Mouse (Mus musculus) gastrocnemius, postnatal 10 days (tissue): ENCODE data around the gene Stk24. TPM values are rescaled to one million over a fixed set of nuclear protein-coding genes. Genes with fewer than 3 reads are reported as not detected.
A peak's percentile ranks its signal among the peaks of the same experiment; 100 is the strongest.

ENCODE experiments used
- DNase-seq: peaks from one replicate; pipeline ENCODE4 v3.0.0; 2021; ENCODE audit warnings: mixed read lengths
- total RNA-seq, 2 experiments: library from RNA; stranded (reverse); gene quantifications; 2 replicates each; pipeline ENCODE4 v1.2.3; 2021

The Stk24 gene
- total RNA-seq, 2 experiments from 2014 or later = 37.6 to 39.7 TPM

DNA sequence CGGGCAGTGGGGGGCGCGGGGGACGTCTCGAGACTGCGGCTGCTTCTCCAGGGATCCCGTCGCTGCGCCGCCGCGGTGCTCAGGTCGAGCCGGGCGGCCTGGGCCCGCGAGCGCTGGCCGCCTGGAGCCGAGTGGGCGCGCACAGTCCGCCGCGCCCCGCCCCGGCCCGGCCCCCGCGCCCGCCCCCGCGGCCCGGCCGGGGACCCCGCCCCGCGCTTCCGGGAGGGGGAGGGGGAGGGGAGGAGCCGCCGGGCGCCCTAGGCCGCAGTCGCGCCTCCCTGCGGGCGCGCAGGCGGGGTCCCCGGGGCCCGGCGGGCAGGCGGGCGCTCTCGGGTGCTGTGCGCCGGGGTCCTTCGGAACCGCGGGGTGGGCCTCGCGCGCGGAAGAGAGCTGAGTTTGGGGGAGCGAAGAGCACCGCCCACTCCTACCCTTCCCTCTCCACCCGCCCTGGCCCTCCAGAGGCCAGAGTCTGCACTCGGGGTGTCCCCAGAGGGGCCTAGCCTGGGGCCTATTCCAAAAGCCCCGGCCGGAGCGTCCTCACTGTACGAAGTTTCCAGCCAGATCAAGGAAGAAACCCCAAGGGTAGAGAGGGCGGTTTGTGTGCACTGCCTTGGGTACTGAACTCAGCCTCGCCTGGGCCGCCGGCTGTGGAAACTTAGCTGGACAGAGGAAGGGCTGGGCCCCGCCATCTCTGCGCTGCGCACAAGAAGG lies 540 bp downstream of the Stk24 start:
- DNase-seq = peak; percentile 87

DNA sequence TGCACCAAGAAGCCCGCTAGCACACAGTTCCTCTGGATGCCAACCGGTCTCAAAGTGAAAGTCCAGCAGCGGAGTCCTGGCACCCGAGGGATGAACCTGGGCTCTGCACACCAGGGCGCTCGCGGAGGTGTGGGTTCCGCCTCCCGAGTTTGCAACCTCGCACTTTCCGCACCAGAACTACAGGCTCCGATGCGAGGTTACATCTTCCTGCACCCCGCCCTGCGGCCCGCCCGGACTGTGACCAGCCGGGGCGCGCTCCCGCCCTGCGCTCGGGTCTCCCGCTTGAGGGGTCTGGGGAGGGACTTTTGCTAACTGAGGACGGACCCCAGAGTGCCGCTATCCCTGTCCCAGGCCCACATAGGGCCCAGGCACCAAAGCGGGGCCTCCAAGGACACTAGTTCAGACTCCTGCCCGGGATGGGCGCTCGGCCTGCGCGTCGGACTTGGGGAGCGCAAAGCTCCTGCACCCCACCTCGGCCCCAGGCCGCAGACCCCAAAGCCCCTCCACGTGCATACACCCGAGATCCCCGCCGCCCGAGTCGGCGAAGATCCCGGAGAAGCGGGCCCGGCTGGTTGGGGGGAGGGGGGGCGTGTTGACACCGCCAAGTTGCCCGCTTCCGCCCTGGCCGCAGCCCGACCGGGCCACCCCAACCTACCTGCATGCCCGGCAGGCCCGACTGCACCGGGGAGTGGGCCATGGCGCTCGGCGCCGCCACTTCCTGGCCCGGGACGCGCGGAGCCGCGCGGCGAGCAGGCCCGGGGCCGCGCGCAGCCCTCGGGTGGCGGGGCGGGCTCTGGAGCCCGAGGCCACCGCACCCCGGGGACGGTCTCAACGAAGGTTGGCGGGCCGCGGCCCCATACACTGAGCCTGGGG lies 1.3 kb downstream of the Stk24 start:
- DNase-seq = peak; percentile 68

DNA sequence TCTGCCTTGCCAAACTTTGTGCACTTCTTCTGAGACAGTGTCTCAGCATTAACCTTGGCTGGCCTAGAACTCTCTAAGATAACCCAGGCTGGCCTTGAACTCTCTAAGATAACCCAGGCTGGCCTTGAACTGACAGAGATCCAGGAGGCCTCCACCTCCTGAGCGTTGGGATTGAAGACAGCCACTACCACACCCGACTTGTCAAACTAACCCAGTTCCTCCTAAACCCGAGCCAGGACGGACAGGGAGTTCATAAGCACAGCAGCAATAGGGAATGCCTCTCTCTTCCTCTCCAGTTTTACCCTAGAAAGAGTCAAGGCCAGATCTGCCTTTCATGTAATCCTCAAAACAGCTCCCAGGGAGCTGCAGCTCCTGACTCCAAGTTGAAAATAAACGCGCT lies 3.2 kb downstream of the Stk24 start:
- no peak for DNase-seq

DNA sequence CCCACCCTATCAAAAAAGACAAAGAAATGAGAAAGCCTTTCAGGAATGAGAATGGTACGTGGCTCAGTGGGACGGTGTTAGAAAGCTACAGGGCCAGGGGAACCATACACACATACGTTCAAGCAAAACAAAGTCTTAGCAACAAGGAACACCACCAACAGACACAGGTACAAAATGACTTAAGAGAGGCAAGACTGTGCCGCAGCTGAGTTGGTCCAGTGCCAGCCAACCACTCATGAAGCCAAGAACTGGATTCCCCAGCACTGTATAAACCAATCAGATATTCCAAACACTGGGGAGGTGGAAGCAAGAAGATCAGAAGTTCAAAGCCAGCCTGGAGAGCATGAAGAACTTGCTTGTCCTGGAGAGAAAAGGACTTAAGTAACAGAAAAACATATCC lies 5.9 kb downstream of the Stk24 start:
- DNase-seq = no peak

DNA sequence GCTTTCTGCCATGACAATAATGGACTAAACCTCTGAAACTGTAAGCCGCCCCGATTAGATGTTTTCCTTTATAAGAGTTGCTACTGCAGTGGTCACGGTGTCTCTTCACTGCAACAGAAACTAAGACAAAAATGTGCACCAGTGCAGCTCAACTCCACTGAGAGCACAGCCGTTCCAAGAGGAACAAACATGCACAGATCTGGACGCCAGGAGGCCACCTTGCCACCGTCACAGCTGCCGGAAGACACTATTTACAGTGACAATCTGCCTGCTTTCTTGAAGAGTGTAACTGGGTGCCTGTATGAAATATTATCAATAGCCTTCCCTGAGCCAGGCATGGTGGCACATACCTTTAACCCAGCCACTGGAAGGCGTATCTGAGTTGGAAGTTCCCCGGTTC lies 6.8 kb downstream of the Stk24 start:
- no peak for DNase-seq

GRCm38 (mm10) chr14:121371911-121372820 lies 7.6 kb downstream of the Stk24 start:
- DNase-seq = no peak

GRCm38 (mm10) chr14:121369385-121369784 lies 10.4 kb downstream of the Stk24 start:
- no peak for DNase-seq

DNA sequence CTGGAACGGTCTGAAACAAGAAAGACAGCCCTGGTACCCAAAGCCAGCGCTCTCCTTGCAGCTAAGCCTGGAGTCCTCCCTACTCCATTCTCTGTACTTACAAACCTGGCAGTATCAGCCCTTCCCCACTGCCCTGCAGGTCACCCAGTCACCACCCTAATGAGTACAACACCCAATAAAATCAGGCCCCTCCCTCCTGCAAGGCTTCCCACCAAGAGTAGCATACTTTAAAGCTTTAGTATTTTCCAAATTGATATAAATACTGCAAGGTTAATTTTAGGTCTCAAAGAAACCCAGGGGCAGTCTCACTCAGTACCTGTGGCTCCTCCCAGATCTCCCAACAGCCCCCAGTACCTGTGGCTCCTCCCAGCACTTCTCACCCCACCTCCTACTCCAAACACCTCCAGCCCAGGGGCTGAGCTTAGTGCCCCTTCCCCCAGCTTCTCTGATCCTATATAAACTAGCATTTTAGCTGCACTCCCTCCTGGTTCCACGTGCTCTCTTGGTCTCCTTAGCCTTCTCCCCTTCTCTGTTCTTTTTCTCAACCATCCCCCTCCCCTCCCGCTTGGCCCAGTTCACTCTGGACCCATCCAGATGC lies 11.6 kb downstream of the Stk24 start:
- DNase-seq = no peak

- no peak for DNase-seq
Measured at GRCm38 (mm10) chr14:121365991-121366728, 13.7 kb downstream of the Stk24 start.

DNA sequence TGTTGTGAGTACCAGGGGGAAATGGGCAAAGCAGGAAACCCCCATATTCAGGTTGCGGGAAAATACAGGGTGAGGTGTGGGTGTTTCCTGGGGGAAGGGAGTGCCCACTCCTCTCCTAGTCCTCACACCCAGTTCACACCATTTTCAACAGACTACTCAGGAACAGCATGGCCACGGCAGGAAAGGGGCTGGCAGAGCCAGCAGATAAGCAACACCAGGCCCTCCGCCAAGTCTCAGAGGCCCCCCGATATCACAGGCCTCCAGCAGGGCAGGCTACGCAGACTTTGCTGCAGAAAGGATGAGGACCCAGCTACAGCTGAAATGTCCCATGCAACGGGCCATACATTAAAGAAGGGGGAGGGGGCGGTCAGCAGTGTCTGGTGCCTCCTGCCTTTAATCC lies 14.4 kb downstream of the Stk24 start:
- no peak for DNase-seq

DNA sequence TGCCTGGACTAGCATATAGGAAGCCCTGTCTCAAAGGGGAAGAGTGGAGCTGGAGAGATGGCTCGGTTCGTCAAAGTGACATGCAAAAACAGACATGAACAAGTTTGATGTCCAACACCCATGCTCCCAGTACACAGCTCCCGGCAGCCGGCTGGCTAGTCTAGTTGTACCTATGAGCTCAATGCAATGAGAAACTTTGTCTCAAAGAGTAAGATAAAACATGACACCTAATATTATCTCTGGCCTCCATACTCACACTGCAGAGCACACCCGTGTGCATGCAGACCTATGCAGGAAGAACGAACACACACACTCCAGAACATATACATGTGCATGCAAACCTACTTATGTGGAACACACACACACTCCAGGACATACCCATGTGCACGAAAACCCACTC lies 15.5 kb downstream of the Stk24 start:
- no peak for DNase-seq

DNA sequence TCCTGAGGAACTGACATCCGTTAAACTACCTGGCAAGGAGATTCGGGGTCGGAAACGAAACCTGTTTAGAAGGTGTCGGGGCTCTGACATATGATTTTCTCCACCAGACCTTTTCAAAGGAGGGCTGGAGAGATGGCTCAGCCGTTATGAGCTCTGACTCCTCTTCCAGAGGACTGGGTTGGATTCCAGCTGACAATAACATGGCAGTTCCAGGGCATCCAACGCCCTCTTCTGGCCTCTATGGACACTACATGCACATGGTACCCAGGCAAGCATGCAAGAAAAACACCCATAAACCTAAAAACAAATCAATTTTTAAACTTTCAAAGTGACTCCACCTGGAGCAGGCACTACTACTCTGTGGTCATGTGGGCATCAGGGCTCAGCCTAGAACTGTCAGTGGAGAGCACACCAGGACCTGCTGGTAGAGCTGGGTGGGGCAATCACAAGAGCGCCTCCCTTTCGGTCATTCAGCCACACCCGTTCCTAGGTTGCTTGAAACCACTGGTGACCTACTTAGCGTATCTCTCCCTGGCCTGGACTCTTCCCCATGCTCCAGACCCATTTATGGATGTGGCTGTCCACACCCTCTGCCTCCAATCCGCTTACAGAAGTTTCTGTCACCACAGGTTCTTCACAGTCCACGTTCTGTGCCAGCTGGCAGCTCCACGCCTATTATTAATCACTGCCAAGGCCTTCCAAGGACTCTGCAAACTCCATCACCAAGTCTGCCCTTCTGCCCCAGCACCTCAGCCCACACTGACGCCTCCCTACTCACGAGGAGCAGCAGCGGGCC lies 18.3 kb downstream of the Stk24 start:
- DNase-seq = peak; percentile 66

DNA sequence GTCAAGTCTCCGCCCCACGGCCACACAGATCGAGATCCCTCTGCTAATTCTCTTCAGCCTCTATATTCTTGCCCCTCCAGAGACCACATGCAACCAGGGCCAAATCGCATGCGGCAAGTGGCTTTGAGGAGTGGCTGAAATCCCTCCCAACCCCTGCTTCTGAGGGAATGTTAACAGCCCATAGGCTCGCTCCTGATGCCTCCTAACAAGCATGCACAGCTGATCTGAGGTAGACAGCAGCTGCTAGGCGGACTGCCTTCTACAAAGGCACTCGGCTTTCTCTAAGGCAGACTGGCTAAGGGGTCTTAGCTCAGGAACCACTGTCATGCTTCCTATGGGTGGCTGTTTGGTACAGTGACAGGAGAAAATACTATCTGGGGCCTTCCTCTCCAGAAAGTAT lies 20.0 kb downstream of the Stk24 start:
- DNase-seq = no peak

DNA sequence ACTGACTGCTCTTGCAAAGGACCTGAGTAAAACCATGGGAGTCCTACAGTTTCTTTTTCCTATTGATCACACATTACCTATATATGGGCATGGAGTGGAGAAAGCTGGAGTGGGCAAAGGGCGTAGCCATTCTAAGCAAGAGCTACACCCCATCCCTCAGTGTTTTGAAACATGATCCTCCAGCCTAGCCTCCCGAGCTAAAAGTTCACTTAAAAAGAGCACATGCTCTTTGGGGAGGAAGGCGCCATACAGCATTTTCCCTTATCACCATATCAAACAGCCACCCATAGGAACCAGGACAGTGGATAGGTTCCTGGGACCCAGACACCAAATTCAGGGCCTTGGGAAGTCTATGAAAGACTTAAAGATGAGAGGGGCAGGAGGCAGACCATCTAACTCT lies 20.8 kb downstream of the Stk24 start:
- DNase-seq = no peak

GRCm38 (mm10) chr14:121358327-121358726 lies 21.5 kb downstream of the Stk24 start:
- no peak for DNase-seq

GRCm38 (mm10) chr14:121356336-121356862 lies 23.4 kb downstream of the Stk24 start:
- DNase-seq = no peak

DNA sequence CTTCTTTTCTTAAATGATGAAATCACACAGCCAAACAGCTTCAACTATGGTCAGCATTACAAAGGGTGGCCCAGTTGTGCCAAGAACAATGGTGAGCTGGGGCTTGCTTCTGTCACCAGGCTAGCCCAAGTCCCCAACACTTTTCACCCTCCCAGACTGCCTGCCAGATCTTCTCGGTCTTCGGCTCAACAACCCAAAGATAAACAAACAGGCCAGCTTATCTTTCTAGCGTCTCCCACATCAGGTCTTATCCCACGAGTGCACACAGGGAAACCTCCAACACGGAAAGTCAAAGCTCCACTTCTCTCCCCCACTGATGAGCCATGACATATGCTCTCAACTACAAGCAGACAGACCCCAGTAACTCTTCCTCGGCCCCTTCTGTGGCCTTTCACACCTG lies 24.1 kb downstream of the Stk24 start:
- no peak for DNase-seq

DNA sequence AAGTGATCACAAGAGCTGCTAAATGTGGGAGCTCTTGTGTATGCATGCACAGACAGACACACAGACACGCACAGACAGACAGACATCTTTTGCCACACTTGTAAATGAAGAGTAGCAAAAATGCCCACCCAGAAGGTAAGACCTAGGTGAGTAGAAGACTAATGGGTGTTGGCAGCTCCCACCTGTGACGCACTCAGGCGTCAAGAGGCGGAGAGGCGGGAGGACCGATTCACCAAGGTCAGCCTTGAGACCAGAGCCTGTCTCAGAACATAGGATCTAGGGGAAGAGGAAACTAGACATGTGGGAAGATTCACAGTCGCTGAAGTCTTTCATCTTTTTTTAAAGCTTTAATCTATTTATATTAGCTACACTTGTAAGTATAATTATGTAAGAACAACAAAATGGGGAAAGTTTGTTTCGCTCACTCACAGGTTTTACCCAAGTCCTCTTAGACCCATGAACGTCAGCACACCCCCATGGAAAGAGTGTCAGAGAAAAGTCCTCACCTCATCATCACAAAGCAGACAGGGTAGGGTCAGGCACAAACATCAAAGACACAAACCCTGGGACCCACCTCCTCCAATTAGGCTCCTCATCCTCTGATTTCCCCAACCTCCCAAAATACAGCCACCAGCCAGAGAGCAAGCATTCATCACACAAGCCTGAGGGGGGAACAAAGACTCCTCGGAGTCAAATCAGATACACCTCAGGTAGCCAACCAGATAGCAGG lies 26.0 kb downstream of the Stk24 start:
- DNase-seq = no peak

DNA sequence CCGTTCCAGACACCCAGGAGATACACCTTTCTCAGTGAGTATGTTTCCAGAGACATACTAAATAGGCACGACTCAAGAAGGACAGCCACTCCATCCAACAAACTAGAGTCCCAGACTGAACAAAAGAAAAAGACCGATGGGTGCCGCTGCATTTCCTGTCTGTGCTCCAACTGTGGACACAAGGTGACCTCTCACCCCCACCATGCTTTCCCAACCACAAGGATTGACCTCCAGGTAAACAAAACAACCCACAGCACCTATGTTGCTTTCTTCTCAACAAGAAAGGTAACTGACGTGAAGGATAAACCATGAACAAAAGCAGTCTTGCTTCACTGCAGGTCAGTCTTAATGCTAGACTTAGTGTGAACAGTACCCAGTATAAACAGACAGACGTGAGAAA lies 27.1 kb downstream of the Stk24 start:
- no peak for DNase-seq

- DNase-seq = no peak
Measured at GRCm38 (mm10) chr14:121351737-121352136, 28.1 kb downstream of the Stk24 start.
